Mouse (Mus musculus) E14TG2a.4 (cell line): ENCODE measurements around the gene Fads1.

Experiments
- CTCF ChIP-seq: conservative IDR thresholded peaks from 2 replicates; pipeline ENCODE4 v1.5.1; 2014; ENCODE audit warnings: low read length
- NANOG ChIP-seq: IDR thresholded peaks from 2 replicates; pipeline ENCODE4 v1.6.1; 2014; ENCODE audit warnings: borderline replicate concordance, low read length, mixed read lengths
- POU5F1 ChIP-seq: IDR thresholded peaks from 2 replicates; pipeline ENCODE4 v1.6.1; 2014; ENCODE audit warnings: low read length, borderline replicate concordance

GRCm38 (mm10) chr19:10232327-10233017, 49.8 kb downstream of the Fads1 start:
- TF ChIP-seq POU5F1 (no peak), CTCF (no peak), NANOG (no peak)
